Comparison of ENCODE assay signal across 9 mouse cellular contexts in genomic region chr10:52023213-52024052, GRCm38 (mm10). TPM values are rescaled to one million over a fixed set of nuclear protein-coding genes. Genes with fewer than 3 reads are reported as not detected.
DNase-seq lines count a peak whose midpoint lies in the region; ATAC-seq and TF ChIP-seq lines count a peak whose summit lies in the region.
"Had no signal": no experiment of that assay in that cellular context is flagged by ENCODE, and none has a peak within 500 bp of the region (broad histone marks: within the 10 kb centered on the region; RNA-seq: fewer than 3 reads in every experiment).

No protein-coding gene starts in this region.

- no peaks in the 10 kb centered on the region for H3K36me3 ChIP-seq in liver, embryonic 11.5 days (ENCODE audit: control insufficient read depth, insufficient read depth, low read length)
- no peaks in the 10 kb centered on the region for H3K36me3 ChIP-seq in liver, embryonic 12.5 days
- H3K36me3 ChIP-seq in forebrain, embryonic 15.5 days = no peaks in the 10 kb centered on the region
- no peaks in the 10 kb centered on the region for H3K36me3 ChIP-seq in limb, embryonic 14.5 days (ENCODE audit: control insufficient read depth, insufficient read depth, low read length)
- H3K36me3 ChIP-seq in stomach, embryonic 14.5 days (ENCODE audit: control insufficient read depth, insufficient read depth, low read length) = no peaks in the 10 kb centered on the region
- H3K36me3 ChIP-seq: G1E had no signal

- peaks cover 82% of the 10 kb centered on the region for H3K27me3 ChIP-seq in liver, embryonic 11.5 days (replicated peaks; ENCODE audit: control insufficient read depth, insufficient read depth, low read length)
- H3K27me3 ChIP-seq in liver, embryonic 12.5 days (replicated peaks) = peaks cover 96% of the 10 kb centered on the region
- peaks cover 78% of the 10 kb centered on the region for H3K27me3 ChIP-seq in forebrain, embryonic 15.5 days
- peaks cover 85% of the 10 kb centered on the region for H3K27me3 ChIP-seq in limb, embryonic 14.5 days (ENCODE audit: control insufficient read depth, insufficient read depth, low read length)
- H3K27me3 ChIP-seq in stomach, embryonic 14.5 days (ENCODE audit: control insufficient read depth, insufficient read depth, low read length) = peaks cover 64% of the 10 kb centered on the region

- peak overlapping the region; percentile 69 for H3K4me2 ChIP-seq in liver, embryonic 11.5 days
- H3K4me2 ChIP-seq in liver, embryonic 12.5 days = no peak overlapping the region; the same call in 1 of the 2 replicates
- peak overlapping the region; percentile 89 for H3K4me2 ChIP-seq in forebrain, embryonic 15.5 days (replicated peaks)
- H3K4me2 ChIP-seq in limb, embryonic 14.5 days (replicated peaks; ENCODE audit: low read depth, low read length, severe bottlenecking) = peak overlapping the region; percentile 93
- peak overlapping the region; percentile 89; the same call in 1 of the 2 replicates for H3K4me2 ChIP-seq in stomach, embryonic 14.5 days (replicated peaks; ENCODE audit: low read depth, low read length)

- no peak for TF ChIP-seq POLR2A in limb, embryonic 14.5 days (IDR thresholded peaks at IDR 0.05; ENCODE audit: borderline replicate concordance, extremely low read depth, insufficient read depth, insufficient read length)

- no peak overlapping the region for H3K27ac ChIP-seq in liver, embryonic 11.5 days (ENCODE audit: low read depth, low read length)
- H3K27ac ChIP-seq in liver, embryonic 12.5 days = no peak overlapping the region
- no peak overlapping the region for H3K27ac ChIP-seq in forebrain, embryonic 15.5 days (replicated peaks)
- no peak overlapping the region for H3K27ac ChIP-seq in limb, embryonic 14.5 days (replicated peaks; ENCODE audit: low read depth, low read length)
- H3K27ac ChIP-seq in stomach, embryonic 14.5 days (ENCODE audit: low read length) = no peak overlapping the region

- no peak for ATAC-seq in liver, embryonic 11.5 days (replicated peaks; ENCODE audit: low FRiP score)
- no peak for ATAC-seq in liver, embryonic 12.5 days
- no peak for ATAC-seq in forebrain, embryonic 15.5 days (replicated peaks)
- ATAC-seq in limb, embryonic 14.5 days (ENCODE audit: low FRiP score, low read depth) = no peak
- ATAC-seq in stomach, embryonic 14.5 days (ENCODE audit: insufficient number of reproducible peaks, insufficient read depth, low FRiP score, low read depth) = no peak
- no peak for ATAC-seq in megakaryocyte, adult 5-6 weeks (ENCODE audit: poor library complexity, severe bottlenecking)

- 4% methylated on average over 17 of the region's 17 CpGs for WGBS in liver, embryonic 11.5 days
- 3% methylated on average over 17 of the region's 17 CpGs for WGBS in liver, embryonic 12.5 days (ENCODE audit: insufficient replicate concordance)
- 3% methylated on average over 17 of the region's 17 CpGs for WGBS in forebrain, embryonic 15.5 days
- WGBS in limb, embryonic 14.5 days = 4% methylated on average over 17 of the region's 17 CpGs
- WGBS in stomach, embryonic 14.5 days = 4% methylated on average over 17 of the region's 17 CpGs

- no peaks in the 10 kb centered on the region for H3K9me3 ChIP-seq in liver, embryonic 11.5 days (ENCODE audit: control insufficient read depth, low read length)
- H3K9me3 ChIP-seq in liver, embryonic 12.5 days (replicated peaks) = no peaks in the 10 kb centered on the region
- H3K9me3 ChIP-seq in forebrain, embryonic 15.5 days = no peaks in the 10 kb centered on the region
- H3K9me3 ChIP-seq in limb, embryonic 14.5 days (ENCODE audit: control insufficient read depth, low read length) = no peaks in the 10 kb centered on the region
- no peaks in the 10 kb centered on the region for H3K9me3 ChIP-seq in stomach, embryonic 14.5 days (ENCODE audit: control insufficient read depth, low read depth, low read length)
- H3K9me3 ChIP-seq: G1E had no signal

- DNase-seq in liver, embryonic 11.5 days (ENCODE audit: low spot score) = no peak
- no peak for DNase-seq in limb, embryonic 14.5 days (ENCODE audit: low spot score)
- DNase-seq in right cerebral cortex, postnatal 14 days = no peak
- DNase-seq in spleen, postnatal 10 days (ENCODE audit: low spot score in 2 of 2) = no peak

- H3K9ac ChIP-seq in liver, embryonic 11.5 days (ENCODE audit: low read depth, low read length) = no peak overlapping the region
- H3K9ac ChIP-seq in liver, embryonic 12.5 days = no peak overlapping the region
- H3K9ac ChIP-seq in forebrain, embryonic 15.5 days (replicated peaks) = no peak overlapping the region
- no peak overlapping the region for H3K9ac ChIP-seq in limb, embryonic 14.5 days (ENCODE audit: low read depth, low read length, severe bottlenecking)
- no peak overlapping the region for H3K9ac ChIP-seq in stomach, embryonic 14.5 days (replicated peaks; ENCODE audit: low read depth, low read length)

- H3K4me1 ChIP-seq in liver, embryonic 11.5 days (replicated peaks; ENCODE audit: control insufficient read depth, insufficient read depth, low read length) = no peaks in the 10 kb centered on the region
- 0 out of 2 replicates have a peak, but pooled peaks cover 5% of the 10 kb centered on the region for H3K4me1 ChIP-seq in liver, embryonic 12.5 days
- peaks cover 24% of the 10 kb centered on the region for H3K4me1 ChIP-seq in forebrain, embryonic 15.5 days
- H3K4me1 ChIP-seq in limb, embryonic 14.5 days (ENCODE audit: control insufficient read depth, insufficient read depth, low read length) = 0 out of 2 replicates have a peak, but pooled peaks cover 6% of the 10 kb centered on the region
- H3K4me1 ChIP-seq in stomach, embryonic 14.5 days (ENCODE audit: control insufficient read depth, insufficient read depth, low read length) = peaks cover 7% of the 10 kb centered on the region; the same call in 1 of the 2 replicates

- H3K4me3 ChIP-seq in liver, embryonic 11.5 days (ENCODE audit: low read depth, low read length) = peak overlapping the region; percentile 40; the same call in 1 of the 2 replicates
- H3K4me3 ChIP-seq in liver, embryonic 12.5 days = no peak overlapping the region
- peak overlapping the region; percentile 49 for H3K4me3 ChIP-seq in forebrain, embryonic 15.5 days
- H3K4me3 ChIP-seq in limb, embryonic 14.5 days (replicated peaks; ENCODE audit: low read length) = peak overlapping the region; percentile 49
- no peak overlapping the region for H3K4me3 ChIP-seq in stomach, embryonic 14.5 days (ENCODE audit: low read depth, low read length)

RNA-seq across cellular contexts. Expression of gene Vgll2, which starts 1.1 kb away (rescaled TPM):
- 0.89 and 1.3 TPM in 2 replicates for polyA plus RNA-seq in liver, embryonic 11.5 days (2014; fragmentation: Nextera tagmentation; extraction: Ambion mirVana)
- polyA plus RNA-seq in liver, embryonic 12.5 days (2016; fragmentation: Nextera tagmentation; extraction: Ambion mirVana) = 0.31 and 0.69 TPM in 2 replicates
- 0.51 and 3.5 TPM in 2 replicates for polyA plus RNA-seq in forebrain, embryonic 15.5 days (2015; fragmentation: Nextera tagmentation; extraction: Ambion mirVana)
- polyA plus RNA-seq in limb, embryonic 14.5 days (2012; rRNA removed) = 71.5 and 111 TPM in 2 replicates
- 36.3 and 48.6 TPM in 2 replicates for polyA plus RNA-seq in limb, embryonic 14.5 days (2014; fragmentation: Nextera tagmentation; extraction: Ambion mirVana)
- polyA plus RNA-seq in stomach, embryonic 14.5 days (2014; fragmentation: Nextera tagmentation; extraction: Ambion mirVana) = 0.14 TPM in 1 of 2 replicates, not detected in the other
- not detected in 2 replicates for total RNA-seq in megakaryocyte, adult 5-6 weeks (2015)
- total RNA-seq in megakaryocyte, adult 5-6 weeks (2017) = not detected in 2 replicates
- total RNA-seq: G1E had no signal
- polyA plus RNA-seq: G1E had no signal

Comparison
In these comparisons a context has a peak if more than half of its experiments do, and no peak if none do; other contexts are left out.
1. H3K4me3 ChIP-seq: peak in liver, embryonic 11.5 days (single experiment), forebrain, embryonic 15.5 days (single experiment) and limb, embryonic 14.5 days (single experiment); none in liver, embryonic 12.5 days (single experiment) and stomach, embryonic 14.5 days (single experiment).